Mouse (Mus musculus): ENCODE measurements around the gene Zdhhc20. TPM values are rescaled to one million over a fixed set of nuclear protein-coding genes. Genes with fewer than 3 reads are reported as not detected.
"Not testable (repeated sequence)": the region's sequence is repeated elsewhere in the genome, so short reads cannot be mapped to it uniquely, and the experiment has no call there.

Gene Zdhhc20
- total RNA-seq, 1 experiment = 22.7 TPM

DNA sequence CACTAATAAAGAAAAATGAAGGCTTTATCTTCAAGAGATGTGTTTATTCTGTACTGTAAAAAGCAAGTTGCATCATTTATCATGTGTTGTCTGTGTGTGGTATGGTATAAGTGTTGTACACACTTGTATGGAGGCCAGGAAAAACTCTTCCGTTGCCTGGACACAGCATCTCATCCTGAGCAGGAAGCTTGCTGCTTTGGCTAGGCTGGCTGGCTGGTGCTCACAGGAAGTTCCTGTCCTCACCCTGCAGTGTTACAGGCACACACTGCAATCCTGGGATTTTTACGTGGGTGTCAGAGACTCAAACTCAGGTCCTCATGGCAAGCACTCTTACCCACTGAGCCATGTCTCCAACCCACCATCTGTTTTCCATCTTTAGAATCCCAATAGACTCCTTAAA is 26.9 kb downstream of the Zdhhc20 start:
- H3K4me1 ChIP-seq (ENCODE audit: control insufficient read depth in 2 of 2, insufficient read depth in 2 of 2, low read length in 2 of 2, poor library complexity in 1 of 2) = peaks cover 0 to 5% of the 10 kb centered on the region in 2 experiments; a peak in 1 of 4 replicates
- H3K36me3 ChIP-seq (ENCODE audit: control insufficient read depth, insufficient read depth, low read length, poor library complexity, severe bottlenecking) = no peaks in the 10 kb centered on the region; the same call in 1 of the 2 replicates

DNA sequence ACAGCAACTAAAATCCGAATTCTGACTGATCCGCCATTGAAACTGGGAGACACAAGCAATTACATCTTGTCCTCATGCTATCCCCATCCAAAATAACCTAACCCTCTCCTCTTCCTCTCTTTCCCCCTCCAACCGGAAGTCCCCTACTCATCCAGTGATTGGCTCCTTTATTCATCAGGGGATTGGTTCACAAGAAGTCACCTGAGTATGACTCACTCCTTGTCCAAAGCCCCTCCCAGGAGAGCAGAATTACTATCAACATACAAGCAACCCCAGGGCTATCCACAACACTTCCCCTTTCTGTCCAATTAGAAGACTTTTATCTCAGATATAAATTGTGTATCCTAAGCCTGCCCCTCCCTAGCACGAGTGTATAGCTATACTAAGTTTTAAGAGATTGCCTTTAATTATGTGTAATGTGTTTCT is 28.1 kb downstream of the Zdhhc20 start:
- H3K36me3 ChIP-seq (ENCODE audit: control insufficient read depth, insufficient read depth, low read length, poor library complexity, severe bottlenecking) = no peaks in the 10 kb centered on the region; the same call in 1 of the 2 replicates
- H3K27ac ChIP-seq (ENCODE audit: insufficient read depth, low read depth, low read length, poor library complexity, severe bottlenecking) = peak overlapping the region; percentile 68; the same call in 1 of the 2 replicates
- TF ChIP-seq HCFC1 (IDR thresholded peaks at IDR 0.05; ENCODE audit: borderline replicate concordance, insufficient read depth, low read length) (no peak), CHD2 (IDR thresholded peaks at IDR 0.05; ENCODE audit: low read depth, low read length) (no peak), ZC3H11A (IDR thresholded peaks at IDR 0.05; ENCODE audit: borderline replicate concordance, low read depth, low read length) (no peak), ZNF384 (IDR thresholded peaks at IDR 0.05; ENCODE audit: low read depth, low read length) (no peak), MAFK (IDR thresholded peaks at IDR 0.05; ENCODE audit: insufficient read depth, low read depth, low read length) (no peak)
- DNase-seq (ENCODE audit: low read depth, low spot score) = peak; percentile 29
- no peaks in the 10 kb centered on the region for H3K9me3 ChIP-seq (ENCODE audit: control insufficient read depth, insufficient read depth, low read depth, low read length)
- H3K9ac ChIP-seq (ENCODE audit: insufficient read depth, low read depth, low read length, poor library complexity, severe bottlenecking) = peak overlapping the region; percentile 69; the same call in 1 of the 2 replicates
- in situ Hi-C loops (cut with MboI; ENCODE audit: low sequenced_read_pairs in 2 of 2, unreplicated experiment in 2 of 2) = no loop called here
- H3K4me3 ChIP-seq (ENCODE audit: insufficient read depth in 1 of 2, low read depth in 1 of 2, low read length in 2 of 2, poor library complexity in 1 of 2, severe bottlenecking in 1 of 2) = peak overlapping the region; percentile 45 to 54
- H3K4me1 ChIP-seq (ENCODE audit: control insufficient read depth in 2 of 2, insufficient read depth in 2 of 2, low read length in 2 of 2, poor library complexity in 1 of 2) = peaks cover 0 to 5% of the 10 kb centered on the region in 2 experiments; a peak in 1 of 4 replicates

More for the DNA sequence above, 26.9 kb downstream of the Zdhhc20 start:
- no peaks in the 10 kb centered on the region for H3K9me3 ChIP-seq (ENCODE audit: control insufficient read depth, insufficient read depth, low read depth, low read length)
- H3K4me3 ChIP-seq (ENCODE audit: insufficient read depth in 1 of 2, low read depth in 1 of 2, low read length in 2 of 2, poor library complexity in 1 of 2, severe bottlenecking in 1 of 2) = no peak overlapping the region
- no peak overlapping the region for H3K9ac ChIP-seq (ENCODE audit: insufficient read depth, low read depth, low read length, poor library complexity, severe bottlenecking)
- TF ChIP-seq HCFC1 (IDR thresholded peaks at IDR 0.05; ENCODE audit: borderline replicate concordance, insufficient read depth, low read length) (no peak), CHD2 (IDR thresholded peaks at IDR 0.05; ENCODE audit: low read depth, low read length) (no peak), ZC3H11A (IDR thresholded peaks at IDR 0.05; ENCODE audit: borderline replicate concordance, low read depth, low read length) (no peak), ZNF384 (IDR thresholded peaks at IDR 0.05; ENCODE audit: low read depth, low read length) (no peak), MAFK (IDR thresholded peaks at IDR 0.05; ENCODE audit: insufficient read depth, low read depth, low read length) (no peak)
- in situ Hi-C loops (cut with MboI; ENCODE audit: low sequenced_read_pairs in 2 of 2, unreplicated experiment in 2 of 2) = no loop called here
- DNase-seq (ENCODE audit: low read depth, low spot score) = no peak
- no peak overlapping the region for H3K27ac ChIP-seq (ENCODE audit: insufficient read depth, low read depth, low read length, poor library complexity, severe bottlenecking)

DNA sequence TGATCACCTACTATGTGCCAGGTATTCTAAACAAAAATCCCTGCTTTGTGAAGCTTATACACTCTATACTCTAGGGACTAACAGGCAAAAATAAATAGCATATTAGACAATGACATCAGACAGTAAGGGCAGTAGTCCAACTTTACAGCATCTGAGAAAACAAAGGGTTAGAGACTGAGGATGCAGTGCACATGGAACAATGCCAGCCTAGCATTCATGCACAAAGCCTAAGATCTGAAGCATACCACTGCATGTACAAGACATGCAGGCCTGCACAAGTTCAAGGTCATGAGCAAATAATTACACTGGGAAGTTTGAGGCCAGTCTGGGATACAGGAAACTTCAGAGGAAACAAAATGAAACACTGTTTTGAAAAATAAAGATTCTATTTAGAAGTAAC is 30.6 kb downstream of the Zdhhc20 start:
- Histone ChIP-seq H3K36me3 (ENCODE audit: control insufficient read depth, insufficient read depth, low read length, poor library complexity, severe bottlenecking) (peaks cover 2% of the 10 kb centered on the region; the same call in 1 of the 2 replicates), H3K27ac (ENCODE audit: insufficient read depth, low read depth, low read length, poor library complexity, severe bottlenecking) (no peak overlapping the region), H3K9me3 (ENCODE audit: control insufficient read depth, insufficient read depth, low read depth, low read length) (no peaks in the 10 kb centered on the region), H3K9ac (ENCODE audit: insufficient read depth, low read depth, low read length, poor library complexity, severe bottlenecking) (no peak overlapping the region), H3K4me1 (ENCODE audit: control insufficient read depth in 2 of 2, insufficient read depth in 2 of 2, low read length in 2 of 2, poor library complexity in 1 of 2) (peaks cover 0 to 3% of the 10 kb centered on the region in 2 experiments; a peak in 1 of 4 replicates), H3K4me3 (ENCODE audit: insufficient read depth in 1 of 2, low read depth in 1 of 2, low read length in 2 of 2, poor library complexity in 1 of 2, severe bottlenecking in 1 of 2) (no peak overlapping the region)
- TF ChIP-seq HCFC1 (IDR thresholded peaks at IDR 0.05; ENCODE audit: borderline replicate concordance, insufficient read depth, low read length) = no peak
- TF ChIP-seq MAFK (IDR thresholded peaks at IDR 0.05; ENCODE audit: insufficient read depth, low read depth, low read length) = no peak
- TF ChIP-seq ZNF384 (IDR thresholded peaks at IDR 0.05; ENCODE audit: low read depth, low read length) = no peak
- in situ Hi-C loops (cut with MboI; ENCODE audit: low sequenced_read_pairs in 2 of 2, unreplicated experiment in 2 of 2) = no loop called here
- DNase-seq (ENCODE audit: low read depth, low spot score) = no peak

DNA sequence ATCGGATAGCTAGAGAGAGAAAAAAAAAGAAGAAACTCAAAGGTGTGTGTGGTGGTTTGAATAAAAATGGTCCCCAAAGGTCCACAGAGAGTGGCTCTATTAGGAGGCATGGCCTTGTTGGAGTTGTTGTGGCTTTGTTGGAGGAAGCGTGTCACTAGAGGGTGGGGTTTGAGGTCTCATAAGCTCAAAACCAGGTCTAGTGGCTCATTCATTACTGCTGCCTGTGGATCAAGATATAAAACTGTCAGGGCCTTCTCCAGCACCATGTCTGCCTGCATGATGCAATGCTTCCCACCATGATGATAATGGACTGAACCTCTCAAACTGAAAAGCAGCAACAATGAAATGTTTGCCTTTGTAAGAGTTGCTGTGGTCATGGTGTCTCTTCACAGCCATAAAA is 31.5 kb downstream of the Zdhhc20 start:
- DNase-seq (ENCODE audit: low read depth, low spot score) = no peak
- H3K9me3 ChIP-seq (ENCODE audit: control insufficient read depth, insufficient read depth, low read depth, low read length) = no peaks in the 10 kb centered on the region
- H3K4me3 ChIP-seq (ENCODE audit: insufficient read depth in 1 of 2, low read depth in 1 of 2, low read length in 2 of 2, poor library complexity in 1 of 2, severe bottlenecking in 1 of 2) = no peak overlapping the region
- in situ Hi-C loops (cut with MboI; ENCODE audit: low sequenced_read_pairs in 2 of 2, unreplicated experiment in 2 of 2) = no loop called here
- H3K4me1 ChIP-seq (ENCODE audit: control insufficient read depth in 2 of 2, insufficient read depth in 2 of 2, low read length in 2 of 2, poor library complexity in 1 of 2) = peaks cover 0 to 5% of the 10 kb centered on the region in 2 experiments; a peak in 1 of 4 replicates
- H3K9ac ChIP-seq (ENCODE audit: insufficient read depth, low read depth, low read length, poor library complexity, severe bottlenecking) = no peak overlapping the region
- H3K27ac ChIP-seq (ENCODE audit: insufficient read depth, low read depth, low read length, poor library complexity, severe bottlenecking) = no peak overlapping the region
- TF ChIP-seq CHD2 (IDR thresholded peaks at IDR 0.05; ENCODE audit: low read depth, low read length) (no peak), ZNF384 (IDR thresholded peaks at IDR 0.05; ENCODE audit: low read depth, low read length) (no peak), HCFC1 (IDR thresholded peaks at IDR 0.05; ENCODE audit: borderline replicate concordance, insufficient read depth, low read length) (no peak), ZC3H11A (IDR thresholded peaks at IDR 0.05; ENCODE audit: borderline replicate concordance, low read depth, low read length) (no peak), MAFK (IDR thresholded peaks at IDR 0.05; ENCODE audit: insufficient read depth, low read depth, low read length) (no peak)
- peaks cover 2% of the 10 kb centered on the region; the same call in 1 of the 2 replicates for H3K36me3 ChIP-seq (ENCODE audit: control insufficient read depth, insufficient read depth, low read length, poor library complexity, severe bottlenecking)

DNA sequence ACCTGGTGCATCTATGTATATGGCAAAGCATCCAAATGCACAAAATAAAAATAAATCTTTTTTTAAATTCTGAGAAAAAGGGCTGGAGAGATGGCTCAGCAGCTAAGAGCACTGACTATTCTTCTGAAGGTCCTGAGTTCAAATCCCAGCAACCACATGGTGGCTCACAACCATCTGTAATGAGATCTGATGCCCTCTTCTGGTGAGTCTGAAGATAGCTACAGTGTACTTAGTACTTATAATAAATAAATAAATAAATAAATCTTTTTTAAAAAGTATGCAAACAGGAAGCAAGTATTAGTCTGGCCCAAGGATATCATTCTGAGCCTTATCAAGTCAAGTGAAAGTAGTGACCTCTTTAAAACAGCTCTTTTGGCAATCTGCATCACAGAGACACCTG is 34.0 kb downstream of the Zdhhc20 start:
- peaks cover 6 to 12% of the 10 kb centered on the region in 2 experiments for H3K4me1 ChIP-seq (ENCODE audit: control insufficient read depth in 2 of 2, insufficient read depth in 2 of 2, low read length in 2 of 2, poor library complexity in 1 of 2)
- H3K9ac ChIP-seq (ENCODE audit: insufficient read depth, low read depth, low read length, poor library complexity, severe bottlenecking); H3K4me3 ChIP-seq (ENCODE audit: insufficient read depth in 1 of 2, low read depth in 1 of 2, low read length in 2 of 2, poor library complexity in 1 of 2, severe bottlenecking in 1 of 2); DNase-seq (ENCODE audit: low read depth, low spot score); H3K27ac ChIP-seq (ENCODE audit: insufficient read depth, low read depth, low read length, poor library complexity, severe bottlenecking); H3K9me3 ChIP-seq (ENCODE audit: control insufficient read depth, insufficient read depth, low read depth, low read length); H3K36me3 ChIP-seq (ENCODE audit: control insufficient read depth, insufficient read depth, low read length, poor library complexity, severe bottlenecking); in situ Hi-C loops (cut with MboI; ENCODE audit: low sequenced_read_pairs in 2 of 2, unreplicated experiment in 2 of 2): not testable (repeated sequence)
